In genomic region chr8:126338864-126339263, GRCm38 (mm10) we compare ENCODE assay signal across 22 mouse cellular contexts. TPM values are rescaled to one million over a fixed set of nuclear protein-coding genes. Genes with fewer than 3 reads are reported as not detected.
"Had no signal": no experiment of that assay in that cellular context is flagged by ENCODE, and none has a peak within 500 bp of the region (broad histone marks: within the 10 kb centered on the region; RNA-seq: fewer than 3 reads in every experiment).

No protein-coding gene starts in this region.

- H3K4me1 ChIP-seq: intestine, embryonic 15.5 days had no signal

- H3K27ac ChIP-seq: intestine, embryonic 15.5 days; limb, embryonic 12.5 days; limb, embryonic 15.5 days; liver, embryonic 14.5 days; macrophage; midbrain, embryonic 13.5 days; neural tube, embryonic 13.5 days had no signal

- H3K4me3 ChIP-seq: intestine, embryonic 15.5 days; limb, embryonic 12.5 days; limb, embryonic 15.5 days; midbrain, embryonic 13.5 days; myocyte; neural tube, embryonic 13.5 days had no signal

- H3K27me3 ChIP-seq: intestine, embryonic 15.5 days; limb, embryonic 12.5 days; limb, embryonic 15.5 days; midbrain, embryonic 13.5 days; neural tube, embryonic 13.5 days had no signal

- H3K36me3 ChIP-seq: intestine, embryonic 15.5 days; limb, embryonic 12.5 days; limb, embryonic 15.5 days; midbrain, embryonic 13.5 days; neural tube, embryonic 13.5 days had no signal

- ATAC-seq: intestine, embryonic 15.5 days; liver, postnatal 0 days; lung, postnatal 0 days; midbrain, embryonic 13.5 days; midbrain, embryonic 16.5 days had no signal

- H3K4me2 ChIP-seq: intestine, embryonic 15.5 days; limb, embryonic 12.5 days; limb, embryonic 15.5 days; liver, embryonic 11.5 days; lung, embryonic 14.5 days; midbrain, embryonic 13.5 days; neural tube, embryonic 13.5 days had no signal

- DNase-seq: left cerebral cortex, postnatal 4 days; liver, postnatal 0 days; lung, embryonic 14.5 days; retina, postnatal 1 day; right cerebral cortex, postnatal 25 days; thymus, adult 18-20 months; thymus, postnatal 36 days had no signal

- H3K9ac ChIP-seq: intestine, embryonic 15.5 days; limb, embryonic 12.5 days; limb, embryonic 15.5 days; liver, embryonic 14.5 days; liver, postnatal 0 days; lung, embryonic 14.5 days; midbrain, embryonic 13.5 days; neural tube, embryonic 13.5 days had no signal

- H3K9me3 ChIP-seq: intestine, embryonic 15.5 days; limb, embryonic 12.5 days; limb, embryonic 15.5 days; midbrain, embryonic 13.5 days; neural tube, embryonic 13.5 days had no signal

RNA-seq across cellular contexts. Expression of gene Slc35f3, which starts 40.5 kb away (rescaled TPM):
- total RNA-seq: megakaryocyte, adult 5-6 weeks; monocyte, adult 5-6 weeks; neutrophil, adult 5-6 weeks had no signal
- polyA plus RNA-seq: liver, embryonic 14.5 days; liver, postnatal 0 days; macrophage; spleen, adult 2 months had no signal
